Mouse (Mus musculus) cerebellum, postnatal 25 days (tissue): ENCODE results near the gene Gm6309.
"Not testable (repeated sequence)": the region's sequence is repeated elsewhere in the genome, so short reads cannot be mapped to it uniquely, and the experiment has no call there.

ENCODE experiments used
- DNase-seq, 2 experiments: peaks; one replicate each; pipeline ENCODE4 v3.0.0; 2021; ENCODE audit warnings: mixed read lengths in 2 of 2

Gene Gm6309

GRCm38 (mm10) chr5:146170621-146171020 is at the start of gene Gm6309:
Gm6309 (minus strand) TSS chr5:146170721.
- DNase-seq, result not testable (repeated sequence)

- no peak for DNase-seq
Measured at GRCm38 (mm10) chr5:146205537-146205936, 35.0 kb upstream of the Gm6309 start.

- DNase-seq, result no peak
Measured at GRCm38 (mm10) chr5:146203921-146204320, 33.4 kb upstream of the Gm6309 start.

DNA sequence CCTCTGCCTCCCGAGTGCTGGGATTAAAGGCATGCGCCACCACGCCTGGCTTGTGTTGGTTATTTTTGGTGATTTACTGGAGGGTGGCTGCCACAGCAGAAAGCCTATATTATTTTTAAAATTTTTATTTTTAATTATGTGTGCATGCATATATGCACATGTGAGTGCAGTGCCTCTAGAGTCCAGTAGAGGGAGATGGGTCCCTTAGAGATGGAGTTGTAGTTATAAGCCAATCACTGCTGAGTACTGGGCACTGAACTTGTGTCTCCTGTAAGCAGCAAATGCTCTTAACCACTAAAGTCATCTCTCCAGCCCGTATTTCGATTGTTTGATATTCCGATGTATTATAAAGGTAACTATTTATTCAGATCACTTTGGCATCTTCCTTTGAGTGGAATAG is 30.1 kb upstream of the Gm6309 start:
- no peak for DNase-seq

- no peak for DNase-seq
Measured at GRCm38 (mm10) chr5:146199540-146199939, 29.0 kb upstream of the Gm6309 start.

- no peak for DNase-seq
Measured at GRCm38 (mm10) chr5:146199073-146199472, 28.6 kb upstream of the Gm6309 start.

GRCm38 (mm10) chr5:146193360-146193759 is 22.8 kb upstream of the Gm6309 start:
- DNase-seq, result peak; percentile 33 to 55

- peak; percentile 80 to 84 for DNase-seq
Measured at GRCm38 (mm10) chr5:146190501-146191269, 20.2 kb upstream of the Gm6309 start.

DNA sequence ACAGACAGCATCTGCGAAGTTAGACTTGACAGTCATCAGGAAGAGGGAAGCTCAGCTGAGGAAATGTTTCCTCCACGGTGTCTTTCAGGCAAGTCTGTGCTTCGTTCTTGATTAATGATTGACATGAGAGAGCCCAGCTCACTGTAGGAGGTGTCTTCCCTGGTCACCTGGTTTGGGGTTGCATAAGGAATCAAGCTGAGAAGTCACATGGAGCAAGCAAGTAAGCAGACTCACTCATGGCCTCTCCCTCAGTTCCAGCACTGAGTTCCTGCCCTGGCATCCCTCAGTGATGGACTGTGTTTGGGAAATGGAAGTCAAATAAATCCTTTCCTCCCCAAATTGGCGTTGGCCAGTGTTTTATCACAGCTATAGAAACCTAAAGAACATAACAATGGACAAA is 19.6 kb upstream of the Gm6309 start:
- DNase-seq, result peak; percentile 25 to 37

- peak; percentile 55 to 64 for DNase-seq
Measured at GRCm38 (mm10) chr5:146188712-146189111, 18.2 kb upstream of the Gm6309 start.

- DNase-seq, result peak in 1 of 2 experiments; percentile 25
Measured at GRCm38 (mm10) chr5:146188144-146188543, 17.6 kb upstream of the Gm6309 start.

GRCm38 (mm10) chr5:146187441-146187840 is 16.9 kb upstream of the Gm6309 start:
- DNase-seq, result peak; percentile 80 to 88

DNA sequence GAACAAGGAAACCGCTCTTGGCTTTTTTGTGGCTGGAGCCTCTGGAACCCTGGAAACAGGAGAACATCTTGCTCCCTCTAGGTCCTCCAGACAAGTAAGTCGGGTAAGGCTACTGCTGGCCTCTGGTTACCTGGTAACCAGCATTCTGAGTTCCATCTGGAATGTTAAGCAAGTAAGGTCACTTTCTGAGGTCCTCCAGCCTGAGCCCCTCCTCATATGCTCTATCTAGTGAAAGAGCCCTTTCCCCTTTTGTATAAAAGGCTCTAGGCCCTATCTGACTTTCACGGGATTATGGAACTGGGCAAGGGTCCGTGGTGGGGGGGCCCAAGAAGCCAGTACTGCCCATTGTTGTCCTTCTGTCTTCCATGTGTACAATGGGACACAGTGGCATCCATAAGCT is 14.7 kb upstream of the Gm6309 start, which contains the start of gene 1700001J03Rik:
1700001J03Rik (minus strand) TSS at position 101 of the 400 bp plus-strand sequence.
- not testable (repeated sequence) for DNase-seq

- DNase-seq, result peak; percentile 50 to 74
Measured at GRCm38 (mm10) chr5:146172744-146173143, 2.2 kb upstream of the Gm6309 start.

DNA sequence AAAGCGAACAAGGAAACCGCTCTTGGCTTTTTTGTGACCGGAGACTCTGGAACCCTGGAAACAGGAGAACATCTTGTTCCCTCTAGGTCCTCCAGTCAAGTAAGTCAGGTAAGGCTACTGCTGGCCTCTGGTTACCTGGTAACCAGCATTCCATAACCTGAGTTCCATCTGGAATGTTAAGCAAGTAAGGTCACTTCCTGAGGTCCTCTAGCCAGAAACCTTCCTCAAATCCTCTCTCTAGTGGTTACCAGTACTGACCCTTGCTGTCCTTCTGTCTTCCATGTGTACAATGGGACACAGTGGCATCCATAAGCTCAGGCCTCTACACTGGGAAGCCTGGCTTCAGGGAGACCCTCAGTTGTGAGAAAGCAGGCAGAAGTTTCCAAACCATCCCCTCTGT is 10.1 kb downstream of the Gm6309 start, which contains the start of gene Gm5565:
Gm5565 (minus strand) TSS at position 101 of the 400 bp plus-strand sequence.
- DNase-seq, result not testable (repeated sequence)

GRCm38 (mm10) chr5:146158326-146158725 is 12.2 kb downstream of the Gm6309 start:
- not testable (repeated sequence) for DNase-seq

DNA sequence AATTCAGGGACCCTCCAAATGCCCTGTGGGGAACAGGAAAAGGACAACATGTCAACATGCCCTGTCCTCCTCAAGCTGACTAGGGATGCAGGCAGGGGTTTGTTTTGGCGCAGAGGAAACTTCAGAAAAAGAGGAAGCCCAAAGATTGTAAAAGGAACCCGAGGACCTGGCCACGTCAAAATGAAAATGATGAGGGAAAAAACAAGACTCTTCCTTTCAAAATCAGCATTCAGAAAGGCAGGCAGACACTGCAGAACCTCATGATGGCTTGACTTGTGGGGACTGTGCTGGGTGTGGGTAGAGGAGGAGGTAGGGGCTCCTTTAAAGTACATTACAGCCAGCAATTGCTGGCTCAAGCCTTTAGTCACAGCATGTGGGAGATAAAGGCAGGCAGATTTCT is 20.1 kb downstream of the Gm6309 start:
- DNase-seq, result no peak

DNA sequence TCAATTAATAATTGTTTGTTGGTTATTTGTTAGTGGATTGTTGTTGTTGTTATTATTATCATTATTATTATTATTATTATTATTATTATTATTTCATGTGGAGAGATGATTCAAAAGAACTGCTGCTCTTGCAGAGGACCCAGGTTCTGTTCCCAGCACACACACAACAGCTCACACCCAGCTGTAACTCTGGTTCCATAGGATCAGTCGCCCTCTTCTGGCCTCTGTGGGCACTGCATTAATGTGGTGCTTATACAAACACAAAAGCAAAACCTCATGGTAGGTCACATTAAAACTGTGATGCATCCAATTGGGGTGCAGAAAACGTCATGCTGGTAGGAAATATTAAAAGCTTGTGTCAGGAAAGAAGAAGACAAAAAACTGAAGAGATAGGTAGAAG is 22.6 kb downstream of the Gm6309 start:
- no peak for DNase-seq
